Mouse (Mus musculus) testis, adult 2 months (tissue): Measurements from ENCODE around the gene Slc6a9. TPM values are rescaled to one million over a fixed set of nuclear protein-coding genes. Genes with fewer than 3 reads are reported as not detected.
A peak's percentile ranks its signal among the peaks of the same experiment; 100 is the strongest.

ENCODE experiments used
- H3K27ac ChIP-seq: fragments of 200-500 bp; 2 replicates; pipeline ENCODE4 v1.5.1; 2012; ENCODE audit warnings: low read depth, low read length; ENCODE audit not compliant: control insufficient read depth, insufficient read depth
- H3K27me3 ChIP-seq: fragments of 200-500 bp; 2 replicates; pipeline ENCODE4 v1.6.1; 2012; ENCODE audit warnings: mild to moderate bottlenecking, low read length, moderate library complexity; ENCODE audit not compliant: control insufficient read depth, insufficient read depth
- H3K36me3 ChIP-seq: fragments of 200-500 bp; 2 replicates; pipeline ENCODE4 v1.6.1; 2012; ENCODE audit warnings: mild to moderate bottlenecking, low read length; ENCODE audit not compliant: control insufficient read depth, insufficient read depth
- H3K4me1 ChIP-seq: fragments of 200-500 bp; 2 replicates; pipeline ENCODE4 v1.6.1; 2012; ENCODE audit warnings: low read length; ENCODE audit not compliant: control insufficient read depth, insufficient read depth
- H3K4me3 ChIP-seq: fragments of 200-500 bp; 2 replicates; pipeline ENCODE4 v1.5.1; 2012; ENCODE audit warnings: low read depth, mild to moderate bottlenecking, low read length, moderate library complexity, mixed read lengths; ENCODE audit not compliant: control insufficient read depth
- CTCF ChIP-seq: fragments of 200-500 bp; IDR thresholded peaks from 2 replicates; pipeline ENCODE4 v1.5.1; 2012; ENCODE audit warnings: low read depth, mild to moderate bottlenecking, inconsistent platforms, low read length, moderate library complexity; ENCODE audit not compliant: control insufficient read depth, insufficient read depth, insufficient replicate concordance
- POLR2A ChIP-seq: fragments of 200-500 bp; IDR thresholded peaks from 2 replicates; pipeline ENCODE4 v1.6.1; 2012; ENCODE audit warnings: low read depth, mild to moderate bottlenecking, inconsistent platforms, low read length, moderate library complexity; ENCODE audit not compliant: control insufficient read depth
- polyA plus RNA-seq: library from polyadenylated mRNA; depleted of rRNA; stranded (reverse); fragments of >200 nt; gene quantifications from 2 replicates; pipeline ENCODE4 v1.2.3, GENCODE M21; 2012

Slc6a9 gene
- polyA plus RNA-seq, 1 experiment = 7.4 TPM

- Histone ChIP-seq H3K4me1 (no peaks in the 10 kb centered on the region), H3K4me3 (no peak overlapping the region), H3K27me3 (no peaks in the 10 kb centered on the region), H3K36me3 (no peaks in the 10 kb centered on the region), H3K27ac (no peak overlapping the region)
- no peak for TF ChIP-seq CTCF
- TF ChIP-seq POLR2A = no peak
These were observed 15.9 kb downstream of the Slc6a9 start for GRCm38 (mm10) chr4:117850176-117850575.

DNA sequence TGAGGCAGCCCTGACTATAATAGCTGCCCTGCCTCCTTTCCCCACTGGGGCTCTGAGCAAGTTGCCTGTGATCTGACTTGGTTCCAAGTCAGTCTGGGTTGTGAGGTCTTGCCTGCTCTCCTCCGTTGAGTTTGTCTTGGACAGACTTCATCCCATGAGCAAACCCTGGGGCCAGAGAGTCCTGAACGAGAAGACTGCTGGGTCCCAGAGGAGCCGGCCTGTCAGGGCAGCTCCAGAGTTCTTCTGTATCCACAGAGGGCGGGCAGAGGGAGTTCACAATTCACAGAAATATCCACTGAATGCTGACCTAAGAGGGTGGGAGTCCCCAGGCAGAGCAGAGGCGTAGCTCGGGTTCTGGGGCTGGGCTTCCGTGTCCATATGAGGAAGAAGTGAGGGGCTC, 16.6 kb downstream of the Slc6a9 start:
- TF ChIP-seq POLR2A (no peak), CTCF (no peak)
- no peaks in the 10 kb centered on the region for H3K4me1 ChIP-seq
- H3K36me3 ChIP-seq = no peaks in the 10 kb centered on the region
- no peak overlapping the region for H3K27ac ChIP-seq
- H3K4me3 ChIP-seq = no peak overlapping the region
- H3K27me3 ChIP-seq = no peaks in the 10 kb centered on the region

GRCm38 (mm10) chr4:117852152-117852868, 18.0 kb downstream of the Slc6a9 start:
- Histone ChIP-seq H3K4me1 (no peaks in the 10 kb centered on the region), H3K4me3 (no peak overlapping the region), H3K27ac (no peak overlapping the region), H3K36me3 (no peaks in the 10 kb centered on the region), H3K27me3 (no peaks in the 10 kb centered on the region)
- TF ChIP-seq POLR2A (no peak), CTCF (no peak)

GRCm38 (mm10) chr4:117855146-117855545, 20.8 kb downstream of the Slc6a9 start:
- no peak for TF ChIP-seq POLR2A
- TF ChIP-seq CTCF = no peak
- no peak overlapping the region for H3K27ac ChIP-seq
- no peaks in the 10 kb centered on the region for H3K36me3 ChIP-seq
- no peaks in the 10 kb centered on the region for H3K27me3 ChIP-seq
- no peaks in the 10 kb centered on the region for H3K4me1 ChIP-seq
- no peak overlapping the region for H3K4me3 ChIP-seq

GRCm38 (mm10) chr4:117858794-117859193, 24.5 kb downstream of the Slc6a9 start:
- no peaks in the 10 kb centered on the region for H3K27me3 ChIP-seq
- H3K27ac ChIP-seq = no peak overlapping the region
- no peaks in the 10 kb centered on the region for H3K36me3 ChIP-seq
- H3K4me3 ChIP-seq = no peak overlapping the region
- TF ChIP-seq POLR2A (no peak), CTCF (peak; percentile 40; the same call in 1 of the 2 replicates)
- no peaks in the 10 kb centered on the region for H3K4me1 ChIP-seq

- Histone ChIP-seq H3K4me1 (peaks cover 3% of the 10 kb centered on the region; the same call in 1 of the 2 replicates), H3K36me3 (no peaks in the 10 kb centered on the region), H3K4me3 (no peak overlapping the region), H3K27me3 (no peaks in the 10 kb centered on the region), H3K27ac (no peak overlapping the region)
- TF ChIP-seq CTCF (no peak), POLR2A (no peak)
These were observed 26.3 kb downstream of the Slc6a9 start for GRCm38 (mm10) chr4:117860570-117860969.

DNA sequence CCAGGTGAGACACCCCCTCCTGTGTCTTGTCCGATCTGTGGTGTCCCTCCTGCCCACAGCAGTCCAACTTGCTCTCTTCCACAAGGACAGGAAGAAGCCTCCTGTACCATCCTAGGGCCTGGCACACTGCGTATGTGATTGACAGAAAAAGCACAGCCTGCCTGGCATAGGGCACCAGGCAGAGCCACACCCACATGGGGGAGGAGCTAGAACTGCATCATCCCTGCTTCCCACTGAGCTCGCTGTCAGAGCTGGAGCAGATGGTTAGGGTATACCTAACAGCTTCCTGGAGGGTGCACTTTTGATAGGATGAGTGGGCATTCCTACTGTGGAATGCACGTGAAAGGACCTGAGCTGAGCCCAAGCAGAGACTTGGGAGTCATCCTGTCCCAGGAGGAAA, 28.5 kb downstream of the Slc6a9 start:
- no peak for TF ChIP-seq POLR2A
- TF ChIP-seq CTCF = no peak
- H3K27ac ChIP-seq = no peak overlapping the region
- no peaks in the 10 kb centered on the region for H3K36me3 ChIP-seq
- no peaks in the 10 kb centered on the region for H3K27me3 ChIP-seq
- peaks cover 3% of the 10 kb centered on the region; the same call in 1 of the 2 replicates for H3K4me1 ChIP-seq
- no peak overlapping the region for H3K4me3 ChIP-seq

GRCm38 (mm10) chr4:117866083-117866482, 31.8 kb downstream of the Slc6a9 start:
- Histone ChIP-seq H3K27ac (peak overlapping the region; percentile 56), H3K27me3 (no peaks in the 10 kb centered on the region), H3K4me1 (peaks cover 3% of the 10 kb centered on the region; the same call in 1 of the 2 replicates), H3K36me3 (no peaks in the 10 kb centered on the region), H3K4me3 (no peak overlapping the region)
- TF ChIP-seq POLR2A (no peak), CTCF (no peak)
